Mouse (Mus musculus) retina, embryonic 14.5 days (tissue): ENCODE measurements around the gene B4galnt3.
"Not testable (repeated sequence)": the region's sequence is repeated elsewhere in the genome, so short reads cannot be mapped to it uniquely, and the experiment has no call there.

Source experiments
- DNase-seq: peaks from one replicate; pipeline ENCODE4 v3.0.0-alpha.2; 2015; ENCODE audit warnings: low spot score

B4galnt3 gene

DNA sequence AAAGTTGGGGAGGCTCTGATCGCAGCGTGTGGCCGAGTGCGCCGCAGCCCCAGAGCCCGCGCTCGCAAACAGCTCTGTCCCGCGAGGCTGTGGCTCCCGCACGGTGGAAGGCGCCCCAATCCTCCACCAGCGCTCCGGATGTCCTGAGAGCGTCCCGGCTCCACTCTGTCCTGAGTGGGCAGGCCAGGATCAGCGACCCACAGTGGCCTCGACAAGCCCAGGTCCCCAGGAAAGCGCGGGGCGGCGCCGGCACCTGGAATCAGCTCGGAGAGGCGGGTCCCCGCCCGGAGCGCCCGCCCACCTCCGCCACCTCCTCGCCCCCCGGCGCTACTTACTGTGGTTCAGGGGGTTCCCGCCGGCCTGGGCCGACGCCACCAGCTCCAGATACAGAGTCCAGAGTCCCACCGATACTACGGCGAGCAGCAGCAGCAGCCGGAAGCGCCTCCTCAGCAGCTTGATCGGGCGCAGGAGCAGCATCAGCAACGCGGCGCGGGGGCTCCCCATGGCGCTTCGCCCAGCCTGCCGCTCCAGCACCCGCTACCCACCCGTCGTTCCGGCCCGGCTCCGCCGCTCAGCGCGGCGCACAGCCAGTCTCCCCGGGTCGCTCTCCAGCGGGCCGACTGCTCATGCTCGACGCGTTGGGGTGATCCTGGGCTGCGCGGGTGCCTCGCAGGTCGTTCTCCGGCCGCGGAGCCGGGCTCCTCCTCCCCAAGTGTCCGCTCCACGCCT lies at the start of gene B4galnt3, which contains the start of gene D330020A13Rik:
B4galnt3 (minus strand) TSS at position 504 of the 729 bp plus-strand sequence.
D330020A13Rik (plus strand) TSS at position 309 of the 729 bp plus-strand sequence.
- DNase-seq = peak; percentile 63

DNA sequence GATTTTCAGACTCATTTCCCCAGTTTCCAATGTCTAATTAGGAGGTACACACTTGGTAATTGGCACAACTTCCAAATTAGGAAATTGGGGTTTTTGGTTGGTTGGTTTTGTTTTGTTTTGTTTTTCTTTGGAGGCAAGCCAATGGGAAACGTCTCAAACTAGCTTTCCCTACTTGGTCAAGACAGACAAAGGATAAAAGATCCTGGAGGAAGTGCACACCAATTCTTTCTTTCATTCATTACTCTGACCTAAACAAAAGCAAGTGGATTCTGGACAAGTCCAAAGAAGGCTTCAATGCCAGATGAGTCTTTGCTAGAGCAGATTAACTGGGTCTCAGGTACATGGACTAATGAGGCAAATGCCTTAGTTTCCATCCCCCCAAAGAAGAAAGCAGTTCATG lies 49.6 kb upstream of the B4galnt3 start:
- no peak for DNase-seq

DNA sequence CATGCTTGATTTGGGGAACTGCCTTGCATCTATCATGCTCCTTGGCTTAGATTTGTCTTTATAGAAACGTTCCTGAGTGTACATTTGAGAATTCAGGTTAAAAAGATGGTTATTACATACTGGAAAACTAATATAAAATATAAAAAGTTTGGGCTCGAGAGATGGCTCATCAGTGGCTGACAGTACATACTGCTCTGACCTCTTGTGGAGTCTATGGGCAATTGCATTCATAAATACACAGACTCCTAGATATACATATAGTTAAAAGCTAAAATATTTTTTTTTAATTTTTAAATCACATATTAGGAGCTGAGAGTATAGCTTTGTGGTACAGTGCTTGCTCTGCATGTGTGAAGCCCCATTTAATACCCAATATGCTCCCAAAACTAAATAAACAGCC lies 38.0 kb upstream of the B4galnt3 start:
- DNase-seq = peak; percentile 7

DNA sequence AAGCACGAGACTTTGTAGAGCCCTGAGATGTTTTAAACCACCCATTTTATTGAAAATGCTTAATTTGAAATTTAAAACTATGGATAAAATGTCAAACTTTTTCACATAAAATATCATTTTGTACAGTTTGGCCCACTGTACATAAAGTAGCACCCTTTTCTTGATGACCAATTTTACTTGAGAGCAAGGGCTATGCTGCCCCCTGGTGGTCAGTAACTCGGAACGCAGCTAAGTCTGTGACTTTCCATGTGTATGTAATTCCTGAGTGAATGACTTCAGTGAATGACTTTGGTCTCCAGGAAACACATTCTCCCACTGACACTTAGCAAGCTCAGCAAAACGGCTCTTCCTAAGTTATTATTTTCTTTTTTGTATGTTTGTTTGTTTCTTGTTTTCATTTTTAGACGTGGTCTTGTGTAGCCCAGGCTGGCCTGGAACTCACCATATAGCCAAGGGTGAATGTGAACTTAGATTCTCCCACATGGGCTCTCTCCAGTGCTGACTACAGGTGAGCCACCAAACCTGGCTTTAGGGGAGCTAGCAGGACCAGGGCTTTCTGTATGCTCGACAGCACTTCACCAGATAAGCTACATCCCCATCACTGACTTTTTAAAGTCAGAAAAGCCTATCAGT lies 30.1 kb upstream of the B4galnt3 start:
- peak; percentile 90 for DNase-seq

DNA sequence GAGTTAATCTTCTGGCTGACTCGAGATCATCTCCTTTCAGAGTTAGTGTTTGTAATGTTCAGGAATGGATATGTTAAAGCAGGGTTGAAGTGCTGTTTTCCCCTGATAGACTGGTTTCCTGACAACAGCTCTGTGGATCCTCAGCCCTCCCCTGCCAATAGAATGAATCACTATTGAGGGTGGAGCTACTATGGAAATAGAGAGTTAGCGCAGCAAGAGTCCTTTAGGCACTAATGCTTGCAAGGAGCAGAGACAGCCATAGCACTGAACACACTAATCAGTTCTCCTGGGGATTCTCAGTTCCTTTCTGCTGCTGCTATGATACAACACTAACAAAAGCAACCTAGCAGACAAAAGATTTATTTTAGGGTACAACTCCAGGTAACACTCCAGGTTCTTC lies 26.0 kb upstream of the B4galnt3 start:
- no peak for DNase-seq

DNA sequence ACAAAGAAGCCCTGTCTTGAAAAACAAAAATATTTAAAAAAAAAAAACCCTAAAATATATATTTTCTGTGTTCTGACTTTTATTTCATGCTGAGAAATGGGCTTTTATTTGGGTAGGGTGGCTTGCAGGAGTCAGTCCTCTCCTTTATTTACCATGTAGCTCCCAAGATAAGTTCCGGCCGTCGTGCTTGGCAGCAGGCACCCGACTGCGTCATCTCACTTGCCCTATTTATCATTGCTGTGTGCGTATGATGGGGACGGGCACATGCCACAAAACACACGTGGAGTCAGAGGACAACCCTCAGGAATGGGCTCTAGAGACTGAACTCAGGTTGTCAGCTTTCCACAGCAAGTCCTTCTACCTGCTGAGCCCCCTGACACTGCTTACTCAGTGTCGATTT lies 24.8 kb upstream of the B4galnt3 start:
- no peak for DNase-seq

DNA sequence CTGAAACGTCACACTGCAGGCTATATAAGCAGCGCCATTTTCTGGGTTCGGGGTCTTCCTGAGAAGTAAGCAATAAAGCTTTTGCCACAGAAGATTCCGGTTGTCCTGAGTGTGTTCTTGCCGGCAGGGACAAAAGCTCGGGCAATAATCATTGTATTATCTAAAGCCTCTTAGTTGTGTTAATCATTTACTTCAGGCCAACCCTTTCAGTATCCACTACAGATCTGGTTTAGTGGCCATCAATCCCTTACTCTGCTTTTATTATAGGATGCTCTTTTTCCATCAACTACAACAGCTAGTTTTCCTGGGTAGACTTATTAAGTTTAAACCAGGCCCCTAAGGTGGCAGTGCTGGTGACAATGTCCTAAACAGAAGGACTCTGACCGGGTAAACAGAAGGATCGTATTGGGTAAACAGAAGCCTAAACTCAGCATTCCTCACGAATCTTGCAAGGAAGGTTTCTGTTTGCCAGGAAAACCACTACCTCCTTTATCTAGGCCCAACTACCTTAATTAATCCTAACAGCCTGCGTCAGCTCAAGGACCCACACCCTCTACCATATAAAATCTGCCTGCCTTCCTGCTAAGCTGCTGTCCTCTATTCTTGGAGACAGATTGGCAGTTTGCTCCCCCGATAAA lies 24.1 kb upstream of the B4galnt3 start:
- no peak for DNase-seq

DNA sequence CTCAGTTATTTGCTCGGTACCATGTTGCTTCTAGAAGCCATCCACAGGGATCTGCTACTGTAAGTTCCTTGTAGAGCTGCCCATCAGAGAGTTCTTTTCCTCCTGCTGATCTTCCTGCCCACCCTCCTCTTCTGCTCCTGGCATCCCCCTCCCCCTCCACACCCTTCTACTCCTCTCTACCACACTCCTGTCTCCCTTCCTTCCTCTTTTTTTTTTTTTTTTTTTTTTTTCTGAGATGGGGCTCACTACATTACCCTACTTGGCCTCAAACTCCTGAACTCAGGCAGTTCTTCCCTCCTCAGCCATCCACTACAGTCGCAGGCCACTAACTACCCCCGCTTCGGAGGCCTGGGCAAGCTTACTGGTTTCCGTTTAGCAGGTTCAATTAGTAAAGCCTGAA lies 18.1 kb upstream of the B4galnt3 start:
- no peak for DNase-seq

DNA sequence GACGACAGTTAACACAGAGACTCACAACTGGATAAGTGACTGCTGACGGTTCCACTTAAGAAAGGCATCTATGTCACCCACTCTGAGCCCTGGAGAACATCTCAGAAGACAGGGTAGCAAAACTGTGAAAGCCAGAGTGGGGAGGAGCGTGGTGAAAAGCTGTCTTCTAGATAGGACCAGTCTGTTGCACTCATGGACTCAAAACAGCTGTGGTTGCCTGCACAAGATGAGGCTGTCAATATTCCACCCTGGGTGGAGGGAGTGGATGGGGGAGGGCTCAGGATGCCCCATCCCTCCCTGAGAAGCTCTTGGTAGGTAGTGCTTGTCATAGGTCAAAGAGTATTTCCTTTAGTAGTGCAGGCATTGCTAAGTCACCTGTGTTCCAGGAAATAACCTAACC lies 15.4 kb upstream of the B4galnt3 start:
- DNase-seq = no peak

DNA sequence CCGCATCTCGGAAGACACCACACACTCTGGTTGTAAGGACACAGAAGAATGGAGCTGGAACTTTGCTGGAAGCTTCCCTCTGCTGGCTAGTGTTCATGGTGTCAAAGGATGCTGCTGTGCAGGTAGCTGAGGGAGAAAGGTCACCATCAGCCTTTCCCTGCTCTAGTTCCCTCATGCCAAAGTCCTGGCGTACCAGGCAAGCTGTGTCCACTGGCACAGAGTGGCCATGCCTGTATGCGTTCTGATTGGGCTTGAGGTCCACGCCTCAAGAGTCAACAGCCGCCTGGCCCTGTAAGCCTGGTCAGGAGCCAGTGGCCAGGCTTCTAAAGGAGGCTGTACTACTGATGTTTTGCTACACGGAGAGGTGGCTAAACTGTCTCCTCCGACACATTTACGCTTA lies 15.0 kb upstream of the B4galnt3 start:
- no peak for DNase-seq

DNA sequence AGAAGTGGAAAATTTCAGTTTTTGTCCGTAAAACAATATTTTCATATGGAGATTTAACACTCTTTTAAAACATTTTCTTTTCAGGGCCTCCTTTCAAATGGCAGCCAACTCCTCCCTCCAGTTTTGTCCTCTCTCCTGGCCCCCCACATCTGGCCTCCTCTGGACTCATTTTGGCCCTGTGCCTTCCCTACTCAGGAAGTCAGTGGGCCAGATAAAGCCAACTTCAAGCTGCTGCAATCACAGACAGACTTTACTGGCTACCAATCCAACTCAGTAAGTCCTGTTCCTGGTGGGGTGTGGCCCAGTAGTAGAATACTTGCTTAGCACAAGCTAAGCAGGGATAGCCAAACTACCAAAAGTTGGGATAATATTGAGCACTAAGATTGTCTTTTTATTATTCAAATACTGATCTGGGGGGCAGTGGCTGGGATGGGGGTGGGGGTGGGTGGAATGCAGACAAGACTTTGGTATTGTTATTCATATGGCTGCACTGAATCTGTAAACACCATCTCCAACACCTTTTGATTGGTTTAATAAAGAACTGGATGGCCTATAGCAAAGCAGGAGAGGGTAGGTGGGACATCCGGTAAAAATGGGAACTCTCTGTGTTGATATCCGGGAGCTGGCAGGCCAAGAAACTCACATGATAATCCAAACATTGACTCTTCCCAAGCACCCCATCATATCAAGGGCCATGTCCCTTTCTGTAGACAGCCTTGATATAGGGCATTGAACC lies 12.7 kb upstream of the B4galnt3 start:
- no peak for DNase-seq

DNA sequence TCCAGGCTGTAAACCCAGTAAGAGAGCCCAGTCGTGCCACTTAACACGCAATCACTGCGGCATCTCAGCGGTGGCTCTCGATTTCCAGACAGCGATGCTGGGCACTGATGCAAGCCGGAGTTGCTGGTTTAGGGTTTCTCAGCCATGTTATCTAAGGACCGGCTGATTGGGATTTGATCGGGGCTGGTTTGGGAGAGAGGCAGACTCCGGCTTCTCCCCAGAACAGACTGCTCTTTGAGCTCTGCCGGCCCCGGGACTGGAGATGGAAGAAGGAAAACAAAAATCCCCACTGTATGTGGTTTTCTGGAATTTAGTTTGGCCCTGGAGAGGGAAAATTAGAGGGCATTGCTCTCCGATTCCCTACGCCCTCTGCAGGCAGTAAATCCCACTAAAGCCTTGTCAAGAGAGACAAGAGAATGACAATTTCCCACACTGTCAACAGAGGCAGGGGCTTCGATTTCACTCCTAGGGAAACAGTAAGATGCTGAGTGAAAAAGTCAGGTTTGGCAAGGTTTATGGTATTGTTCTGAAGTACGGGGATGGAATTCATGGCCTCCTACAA lies 8.5 kb upstream of the B4galnt3 start:
- peak; percentile 29 for DNase-seq

DNA sequence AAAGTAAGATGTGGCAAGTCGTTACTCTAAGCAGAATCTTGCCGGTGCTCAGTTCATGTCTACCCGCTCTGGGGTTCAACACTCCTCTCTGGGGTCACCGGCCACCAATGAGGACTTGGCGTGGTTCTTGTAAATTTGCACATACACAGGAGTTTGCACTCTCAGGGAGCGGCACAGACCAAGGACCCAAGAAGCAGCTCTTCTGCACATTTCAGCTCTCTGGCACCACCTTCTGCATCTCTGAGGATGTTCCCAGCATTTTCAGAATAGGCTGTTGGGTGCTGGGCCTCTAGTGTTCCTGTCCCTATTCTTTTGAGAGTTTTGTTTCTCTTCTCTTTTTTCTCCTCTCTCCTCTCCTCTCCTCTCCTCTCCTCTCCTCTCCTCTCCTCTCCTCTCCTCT lies 6.8 kb upstream of the B4galnt3 start:
- DNase-seq = peak; percentile 74

DNA sequence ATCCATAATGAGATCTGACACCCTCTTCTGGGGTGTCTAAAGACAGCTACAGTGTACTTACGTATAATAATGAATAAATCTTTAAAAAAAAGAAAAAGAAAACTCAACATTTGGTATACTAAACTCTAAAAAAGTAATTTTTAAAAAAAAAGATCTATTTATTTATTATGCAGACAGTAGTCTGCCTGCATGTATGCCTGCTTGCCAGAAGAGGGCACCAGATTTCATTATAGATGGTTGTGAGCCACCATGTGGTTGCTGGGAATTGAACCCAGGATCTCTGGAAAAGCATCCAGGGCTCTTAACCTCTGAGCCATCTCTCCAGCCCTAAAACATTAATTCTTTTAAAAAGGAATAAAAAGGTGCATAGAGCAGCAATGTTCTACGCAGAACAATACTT lies 2.2 kb upstream of the B4galnt3 start:
- not testable (repeated sequence) for DNase-seq

DNA sequence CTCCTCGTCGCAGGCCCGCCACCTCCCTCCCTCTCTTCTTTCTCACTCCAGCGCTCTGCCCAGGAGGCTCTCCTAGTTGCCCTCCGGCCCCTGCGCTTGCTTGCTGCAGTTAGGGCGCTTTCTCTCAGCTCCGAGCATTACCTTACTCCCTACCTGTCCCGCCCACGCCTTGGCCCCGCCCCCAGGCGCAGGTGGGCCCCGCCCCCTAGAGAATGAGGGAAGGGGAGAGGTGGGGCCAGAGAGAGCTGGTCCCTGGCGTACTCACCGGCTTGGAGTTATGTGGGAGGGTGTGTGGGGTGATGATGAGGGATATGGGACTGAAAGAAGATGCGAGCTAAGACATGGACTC lies 400 bp upstream of the B4galnt3 start:
- DNase-seq = no peak

DNA sequence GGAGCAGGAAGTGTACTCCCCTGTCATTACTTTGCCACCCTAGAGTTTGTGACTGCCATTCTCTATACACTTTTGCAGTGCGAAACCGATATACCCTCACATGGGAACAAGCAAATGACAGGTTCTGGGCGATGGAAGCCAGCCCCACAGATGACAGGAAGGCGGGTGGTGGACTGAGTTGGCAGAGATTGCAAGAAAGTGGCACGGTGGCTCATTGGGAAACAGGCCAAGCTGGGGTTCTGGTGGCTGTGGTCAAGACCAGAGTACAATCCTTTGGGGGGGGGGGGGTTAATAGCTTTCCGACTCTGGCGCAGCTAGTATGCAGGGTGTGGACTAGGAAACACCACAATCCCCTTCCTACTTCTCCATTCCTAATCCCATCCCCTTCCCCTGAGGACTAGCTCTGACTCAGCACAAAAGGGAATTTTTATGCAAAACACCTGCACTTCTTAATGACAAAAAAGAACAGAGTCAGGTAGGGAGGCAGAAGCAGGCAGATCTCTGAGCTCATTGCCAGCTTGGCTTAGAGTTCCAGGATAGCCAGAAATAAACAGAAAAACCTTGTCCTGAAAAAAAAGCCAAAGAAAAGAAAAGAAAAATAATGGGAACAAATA lies 2.9 kb downstream of the B4galnt3 start:
- DNase-seq = no peak

DNA sequence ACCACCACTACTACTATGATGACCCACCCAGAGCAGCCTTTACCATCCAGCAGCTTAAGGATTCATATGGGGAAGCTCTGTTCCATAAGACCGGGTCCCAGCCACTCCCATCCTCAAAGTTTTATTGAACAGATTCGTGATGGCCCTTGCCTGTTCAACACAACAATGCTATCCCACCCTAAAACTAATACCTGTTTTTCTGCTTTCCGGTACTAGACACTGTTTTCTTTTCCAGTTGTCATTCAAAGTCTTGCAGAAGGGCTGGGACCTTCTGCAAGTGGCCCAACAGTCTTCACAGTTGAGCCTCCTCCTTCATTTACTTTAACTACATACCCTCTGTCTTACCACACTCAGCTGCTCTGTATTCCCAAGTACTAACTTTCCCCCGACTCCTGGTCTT lies 4.9 kb downstream of the B4galnt3 start:
- DNase-seq = no peak

DNA sequence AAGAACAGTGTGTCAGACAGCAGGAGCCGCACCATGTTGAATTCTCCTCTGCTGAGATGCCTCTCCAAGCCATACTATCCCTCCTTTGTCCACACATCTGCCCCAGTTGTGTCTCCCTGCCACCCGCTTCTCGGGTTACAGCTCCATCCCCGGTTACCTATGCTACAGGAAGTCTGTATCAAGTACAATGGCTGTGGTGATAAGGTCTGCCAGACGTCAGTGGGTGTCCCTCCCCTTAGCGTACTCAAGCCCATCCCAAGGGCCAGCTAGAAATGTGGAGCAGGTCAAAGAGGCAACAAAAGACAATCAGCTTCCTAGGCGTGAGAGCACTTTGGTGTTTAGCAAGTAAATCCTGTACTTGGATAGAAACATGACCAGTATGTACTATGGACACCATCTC lies 5.8 kb downstream of the B4galnt3 start:
- DNase-seq = no peak

DNA sequence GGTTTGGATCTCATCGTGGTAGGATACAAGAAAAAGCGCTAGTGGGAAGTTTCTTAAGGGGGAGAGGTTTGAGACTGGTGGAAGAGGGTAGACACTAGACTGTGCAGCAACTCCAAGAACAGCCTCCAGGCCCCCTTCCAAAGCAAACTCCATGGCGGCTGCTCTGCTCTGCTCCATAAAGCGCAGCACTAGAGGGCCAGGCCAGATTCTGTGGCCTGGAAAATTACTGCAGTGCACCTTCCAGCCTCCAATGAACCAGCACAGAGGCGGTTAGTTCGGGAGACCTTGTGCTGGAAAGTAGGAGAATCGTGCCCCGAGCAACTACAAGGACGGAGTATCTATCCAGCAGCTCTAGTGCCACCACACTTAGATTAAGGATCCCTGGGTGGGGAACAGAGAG lies 7.1 kb downstream of the B4galnt3 start:
- no peak for DNase-seq

DNA sequence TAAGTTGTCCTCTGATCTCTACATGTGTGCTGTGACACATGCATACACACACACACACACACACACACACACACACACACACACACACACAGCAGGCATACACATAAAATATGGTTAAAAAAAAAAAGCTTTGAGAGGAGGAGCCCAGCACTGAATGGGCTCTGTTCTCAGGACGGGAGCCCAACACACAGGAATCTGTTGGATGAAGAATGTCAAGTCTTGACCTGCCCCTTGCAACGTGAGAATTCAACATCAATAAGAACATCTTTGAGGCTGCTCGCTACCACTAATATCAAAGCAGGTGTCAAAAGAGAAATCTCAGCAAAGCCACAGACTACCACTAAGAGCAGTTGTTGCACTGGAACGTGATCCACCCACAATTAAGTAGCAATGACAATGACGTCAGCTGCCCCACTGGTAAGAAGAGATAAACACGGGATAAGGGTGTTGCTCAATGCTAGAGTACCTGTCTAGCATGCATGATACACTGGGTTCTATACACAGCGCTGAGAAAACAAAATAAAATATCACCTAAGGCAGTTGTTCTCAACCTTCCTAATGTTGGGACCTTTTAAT lies 17.4 kb downstream of the B4galnt3 start:
- DNase-seq = no peak

DNA sequence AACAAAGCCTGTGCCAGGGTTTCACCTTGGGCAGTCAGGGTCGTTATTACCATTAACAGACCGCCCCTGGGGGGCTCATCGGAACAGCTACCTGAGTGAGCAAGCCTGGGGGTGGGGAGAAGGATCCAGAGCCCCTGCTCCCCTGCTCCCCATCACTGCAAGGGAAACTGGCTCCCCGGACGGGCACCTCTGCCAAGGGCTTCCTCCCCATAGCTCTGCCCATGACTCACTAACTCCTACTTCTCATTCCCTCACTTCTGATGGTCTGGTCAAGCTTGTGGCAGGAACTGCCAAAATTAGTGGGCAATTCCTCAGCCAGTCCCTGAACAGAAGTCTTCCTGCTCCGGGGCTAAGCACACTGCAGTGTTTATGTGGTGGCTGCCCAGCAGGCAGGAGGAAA lies 19.1 kb downstream of the B4galnt3 start:
- no peak for DNase-seq

DNA sequence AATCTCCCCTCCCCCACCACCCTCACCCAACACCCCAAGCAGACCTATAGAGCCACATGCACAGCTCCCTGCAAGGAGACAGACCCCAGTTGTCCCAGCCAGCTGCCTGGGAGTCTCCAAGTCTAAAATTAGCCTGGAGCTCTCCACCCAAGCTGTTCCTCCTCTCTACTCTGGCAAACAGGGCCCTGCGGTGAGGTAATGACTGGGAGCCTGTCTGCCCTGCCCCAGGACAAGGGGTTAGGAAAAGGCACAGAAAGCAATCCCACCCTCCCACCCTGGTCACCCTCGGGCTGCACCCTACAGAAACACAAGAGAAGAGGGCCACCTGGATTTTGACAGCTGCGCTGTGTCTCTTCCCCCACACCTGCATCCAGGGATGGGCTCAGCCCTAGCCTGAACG lies 19.5 kb downstream of the B4galnt3 start:
- DNase-seq = no peak
